Mouse (Mus musculus) testis, adult 2 months (tissue): ENCODE measurements around the gene Fxn.

Experiments
- CTCF ChIP-seq: fragments of 200-500 bp; IDR thresholded peaks from 2 replicates; pipeline ENCODE4 v1.5.1; 2012; ENCODE audit warnings: low read depth, mild to moderate bottlenecking, inconsistent platforms, low read length, moderate library complexity; ENCODE audit not compliant: control insufficient read depth, insufficient read depth, insufficient replicate concordance
- POLR2A ChIP-seq: fragments of 200-500 bp; IDR thresholded peaks from 2 replicates; pipeline ENCODE4 v1.6.1; 2012; ENCODE audit warnings: low read depth, mild to moderate bottlenecking, inconsistent platforms, low read length, moderate library complexity; ENCODE audit not compliant: control insufficient read depth

- no peak for TF ChIP-seq POLR2A
- no peak for TF ChIP-seq CTCF
Measured at GRCm38 (mm10) chr19:24212552-24213249, 67.7 kb downstream of the Fxn start.
